Mouse (Mus musculus): Measurements from ENCODE around the gene Iqschfp. TPM values are rescaled to one million over a fixed set of nuclear protein-coding genes. Genes with fewer than 3 reads are reported as not detected.

Gene Iqschfp
- total RNA-seq, 2 experiments from 2014 or later, result 0.31 to 0.59 TPM

DNA sequence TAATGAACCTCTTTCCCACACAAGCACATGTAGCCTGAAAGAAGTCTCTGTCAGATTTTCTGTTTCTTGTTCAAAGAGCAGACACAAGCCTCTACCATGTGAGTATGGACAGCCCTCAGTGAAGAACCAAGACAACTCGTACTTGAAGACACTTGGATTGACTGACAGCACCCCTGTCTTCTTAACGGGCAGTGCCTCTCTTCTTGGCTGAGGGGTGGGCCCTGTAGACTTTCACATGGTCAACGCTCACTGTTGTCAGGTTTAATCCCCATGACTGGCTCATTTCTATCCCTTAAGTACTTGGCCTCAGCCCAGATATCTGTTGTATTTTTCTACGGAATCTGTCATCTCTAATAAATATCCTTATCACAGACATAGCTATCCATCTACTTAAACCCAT is 738.2 kb downstream of the Iqschfp start:
- DNase-seq (ENCODE audit: low spot score in 2 of 2), result no peak

- no peak for DNase-seq (ENCODE audit: low spot score in 2 of 2)
Observed at GRCm38 (mm10) chr3:68630821-68631220, 738.8 kb downstream of the Iqschfp start.

- no peak for DNase-seq (ENCODE audit: low spot score in 2 of 2)
Observed at GRCm38 (mm10) chr3:68632714-68633113, 740.7 kb downstream of the Iqschfp start.

GRCm38 (mm10) chr3:68633577-68633976 is 741.5 kb downstream of the Iqschfp start:
- DNase-seq (ENCODE audit: low spot score in 2 of 2), result no peak

GRCm38 (mm10) chr3:68637960-68638359 is 745.9 kb downstream of the Iqschfp start:
- DNase-seq (ENCODE audit: low spot score in 2 of 2), result no peak

- no peak for DNase-seq (ENCODE audit: low spot score in 2 of 2)
Observed at GRCm38 (mm10) chr3:68638703-68639102, 746.7 kb downstream of the Iqschfp start.

GRCm38 (mm10) chr3:68642935-68643334 is 750.9 kb downstream of the Iqschfp start:
- DNase-seq (ENCODE audit: low spot score in 2 of 2), result no peak

- DNase-seq (ENCODE audit: low spot score in 2 of 2), result no peak
Observed at GRCm38 (mm10) chr3:68646387-68647130, 754.5 kb downstream of the Iqschfp start.

GRCm38 (mm10) chr3:68647282-68647681 is 755.2 kb downstream of the Iqschfp start:
- DNase-seq (ENCODE audit: low spot score in 2 of 2), result no peak

GRCm38 (mm10) chr3:68650251-68650650 is 758.2 kb downstream of the Iqschfp start:
- no peak for DNase-seq (ENCODE audit: low spot score in 2 of 2)

- DNase-seq (ENCODE audit: low spot score in 2 of 2), result no peak
Observed at GRCm38 (mm10) chr3:68656607-68657352, 764.7 kb downstream of the Iqschfp start.

DNA sequence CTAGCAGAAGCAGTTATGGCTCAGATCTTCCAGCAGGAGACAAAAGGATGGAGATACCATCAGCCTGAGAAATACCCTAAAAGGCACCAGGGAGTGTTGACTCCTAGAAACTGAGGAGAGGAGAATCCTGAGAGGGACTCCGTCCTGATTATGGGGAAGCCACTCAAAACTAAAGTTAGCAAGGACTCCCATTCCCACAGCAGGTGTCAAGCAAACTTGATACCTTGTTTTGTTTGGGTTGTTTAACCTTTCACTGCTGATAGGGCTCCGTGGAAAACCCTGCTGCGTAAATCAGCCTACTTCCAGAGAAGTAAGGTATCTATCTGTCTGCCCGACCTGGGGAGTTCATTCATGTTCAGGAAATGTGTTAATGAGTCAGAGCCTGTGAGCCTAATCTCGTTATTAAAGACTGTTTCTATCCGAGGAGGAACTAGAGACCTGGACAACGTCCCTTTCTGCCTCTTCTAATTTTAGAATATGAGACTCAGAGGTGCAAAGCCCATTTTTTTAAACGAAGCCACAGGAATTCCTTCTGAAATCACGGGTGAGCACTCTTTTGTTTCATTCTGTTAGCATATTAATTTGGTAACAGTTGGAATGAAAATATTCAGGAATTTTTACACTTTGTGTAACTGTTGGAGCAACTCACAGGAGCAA is 765.7 kb downstream of the Iqschfp start:
- no peak for DNase-seq (ENCODE audit: low spot score in 2 of 2)

DNA sequence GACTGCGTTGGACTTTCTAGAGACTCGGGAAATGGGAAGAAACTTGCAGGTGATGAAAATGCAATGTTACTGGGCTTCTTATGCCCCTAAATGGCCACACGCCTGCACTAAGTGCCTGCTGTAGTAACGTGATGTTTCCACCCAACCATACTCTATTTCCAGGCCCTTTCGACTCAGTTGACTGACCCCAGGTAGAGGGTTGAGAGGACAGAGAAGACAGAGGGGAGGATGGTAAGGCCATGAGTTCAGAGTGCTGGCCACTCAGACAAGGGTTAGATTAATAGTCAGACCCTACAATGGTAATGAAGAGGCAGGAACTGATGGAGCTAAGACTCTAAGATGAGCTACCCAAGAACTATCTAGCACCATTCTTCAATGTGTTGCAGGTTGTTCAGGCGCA is 768.0 kb downstream of the Iqschfp start:
- DNase-seq (ENCODE audit: low spot score in 2 of 2), result no peak

- no peak for DNase-seq (ENCODE audit: low spot score in 2 of 2)
Observed at GRCm38 (mm10) chr3:68660538-68660937, 768.5 kb downstream of the Iqschfp start.

GRCm38 (mm10) chr3:68662386-68662785 is 770.4 kb downstream of the Iqschfp start:
- DNase-seq (ENCODE audit: low spot score in 2 of 2), result no peak

DNA sequence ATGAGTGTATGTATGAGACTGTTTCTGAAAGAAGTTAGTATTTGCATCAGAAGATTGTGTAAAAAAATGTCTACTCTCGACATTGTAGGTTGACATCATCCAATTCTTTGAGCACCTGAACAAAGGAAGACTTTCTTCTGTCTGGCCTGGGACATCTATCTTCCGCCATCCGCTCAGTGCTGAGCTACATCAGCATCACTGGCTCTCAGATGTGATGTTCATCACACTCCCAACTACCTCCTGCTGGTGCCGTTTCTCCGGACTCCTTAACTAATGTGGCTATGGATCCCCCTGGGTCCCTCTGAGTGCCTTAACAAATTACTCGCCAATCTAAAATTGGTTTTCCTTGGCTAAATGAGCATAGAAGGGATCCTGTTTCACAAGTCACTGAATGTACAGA is 772.3 kb downstream of the Iqschfp start:
- DNase-seq (ENCODE audit: low spot score in 2 of 2), result no peak

DNA sequence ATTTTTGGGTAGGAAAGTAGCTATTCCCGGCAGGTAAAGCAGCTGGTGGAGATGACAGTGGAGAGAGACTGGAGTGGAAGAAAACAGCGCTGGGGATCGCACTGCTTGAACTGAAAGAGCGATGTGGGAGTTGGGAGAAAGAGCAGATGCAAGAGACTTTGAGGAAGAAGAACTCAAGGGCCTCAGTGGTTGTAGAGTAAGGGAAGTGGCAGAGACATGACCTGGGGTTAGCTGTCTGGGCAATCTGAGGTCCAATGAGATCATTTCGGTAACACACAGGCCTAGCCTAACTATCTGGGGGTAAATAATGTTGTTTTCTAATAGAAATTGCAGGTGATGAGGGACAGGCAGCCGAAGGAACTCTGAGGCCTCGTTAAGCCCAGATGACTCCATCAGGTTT is 774.3 kb downstream of the Iqschfp start:
- no peak for DNase-seq (ENCODE audit: low spot score in 2 of 2)

- no peak for DNase-seq (ENCODE audit: low spot score in 2 of 2)
Observed at GRCm38 (mm10) chr3:68667852-68668251, 775.8 kb downstream of the Iqschfp start.

DNA sequence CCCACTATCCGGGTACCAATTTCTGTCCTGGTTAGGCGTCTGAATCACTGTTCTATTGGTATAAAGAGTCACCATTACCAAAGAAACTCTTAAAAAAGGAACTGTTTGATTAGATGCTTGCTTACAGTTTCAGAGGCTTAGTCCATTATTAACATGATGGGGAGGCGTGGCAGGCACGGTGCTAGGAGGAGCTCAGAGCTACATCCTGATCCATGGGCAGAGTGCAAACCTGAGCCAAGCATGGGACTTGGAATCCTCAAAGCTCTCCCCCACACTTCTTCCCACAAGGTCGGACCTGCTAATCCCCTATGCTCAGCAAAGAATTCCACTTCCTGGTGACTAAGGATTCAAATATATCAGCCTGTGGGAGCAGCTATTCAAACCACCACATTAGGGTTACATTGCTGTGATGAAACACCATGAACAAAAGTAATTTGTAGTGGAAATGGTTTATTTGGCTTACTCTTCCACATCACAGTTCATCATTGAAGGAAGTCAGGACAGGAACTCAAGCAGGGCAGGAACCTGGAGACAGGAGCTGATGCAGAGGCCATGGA is 777.5 kb downstream of the Iqschfp start:
- no peak for DNase-seq (ENCODE audit: low spot score in 2 of 2)

GRCm38 (mm10) chr3:68674721-68675120 is 782.7 kb downstream of the Iqschfp start:
- DNase-seq (ENCODE audit: low spot score in 2 of 2), result no peak

- no peak for DNase-seq (ENCODE audit: low spot score in 2 of 2)
Observed at GRCm38 (mm10) chr3:68675216-68675835, 783.3 kb downstream of the Iqschfp start.
